Mouse (Mus musculus) liver, adult (tissue): ENCODE data around the gene Eogt.

Experiments used
- GATA4 ChIP-seq: IDR thresholded peaks from 2 replicates; pipeline ENCODE4 v1.6.1; 2014; ENCODE audit warnings: mild to moderate bottlenecking, low read length; ENCODE audit not compliant: insufficient replicate concordance

The Eogt gene

DNA sequence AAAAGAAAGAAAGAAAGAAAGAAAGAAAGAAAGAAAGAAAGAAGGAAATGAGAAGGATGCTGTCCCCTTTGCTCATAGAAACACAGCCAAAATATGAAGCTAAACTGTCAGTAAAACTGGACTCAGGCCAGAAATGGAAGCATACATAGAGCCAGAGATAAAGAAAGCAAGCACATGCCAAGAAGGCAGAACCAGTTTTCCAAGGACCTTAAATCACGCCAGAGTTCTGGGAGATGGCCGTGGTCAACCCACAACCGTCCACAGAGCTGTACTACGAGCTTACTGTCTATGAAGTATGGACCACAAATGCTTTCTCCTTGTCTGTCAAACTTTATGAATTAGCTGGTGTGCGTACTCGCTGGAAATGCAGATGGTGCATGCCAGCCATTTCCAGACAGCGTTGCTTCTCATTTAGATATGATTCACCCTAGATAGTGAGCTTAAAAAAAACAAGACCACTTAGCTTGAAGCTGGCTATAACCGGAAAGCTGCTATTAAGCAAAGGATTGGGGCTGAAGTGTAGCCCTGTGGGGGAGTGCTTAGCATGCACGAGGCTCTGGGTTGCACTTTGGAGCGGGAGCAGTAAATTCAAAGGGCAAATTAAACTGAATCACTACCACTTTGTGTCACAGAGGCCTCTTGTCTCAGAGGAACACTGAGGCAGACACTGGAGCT, 24.5 kb downstream of the Eogt start:
- TF ChIP-seq GATA4 = no peak

DNA sequence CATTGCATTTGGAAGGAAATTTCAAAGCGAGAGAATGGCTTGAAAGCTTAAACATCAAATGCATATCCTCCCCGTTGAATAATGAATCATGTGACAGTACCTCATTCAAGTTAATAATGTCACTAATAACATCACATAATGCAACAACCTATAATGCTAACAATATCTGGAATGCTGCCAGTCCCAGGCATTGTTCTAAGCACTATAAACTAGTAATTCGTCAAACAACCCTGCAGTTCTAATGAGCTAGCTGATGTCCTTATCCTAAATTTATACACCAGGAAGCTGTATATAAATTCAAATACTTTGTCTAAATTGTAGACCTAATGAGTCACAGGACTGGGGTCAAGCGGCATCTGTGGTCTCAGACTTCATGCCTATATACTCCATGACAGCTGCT, 28.1 kb downstream of the Eogt start:
- no peak for TF ChIP-seq GATA4

DNA sequence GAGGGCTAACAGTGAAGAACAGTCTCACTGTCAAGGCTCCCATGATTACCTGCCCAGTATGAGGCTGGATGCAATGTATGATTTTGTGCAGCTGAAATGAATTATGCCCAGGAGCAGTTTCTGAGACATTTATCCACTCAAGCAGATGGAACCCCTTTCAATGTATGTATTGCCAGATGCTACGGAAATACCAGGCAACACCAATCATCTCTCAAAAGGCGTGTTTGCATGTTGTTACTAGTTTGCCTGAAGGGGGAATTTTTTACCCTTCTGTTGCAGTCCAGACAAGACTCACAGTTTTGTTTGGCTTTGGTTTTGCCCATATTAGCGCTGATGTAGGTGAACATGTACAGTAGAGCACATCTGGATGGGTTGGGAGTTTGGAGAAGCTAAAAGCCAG, 30.7 kb downstream of the Eogt start:
- TF ChIP-seq GATA4 = no peak

DNA sequence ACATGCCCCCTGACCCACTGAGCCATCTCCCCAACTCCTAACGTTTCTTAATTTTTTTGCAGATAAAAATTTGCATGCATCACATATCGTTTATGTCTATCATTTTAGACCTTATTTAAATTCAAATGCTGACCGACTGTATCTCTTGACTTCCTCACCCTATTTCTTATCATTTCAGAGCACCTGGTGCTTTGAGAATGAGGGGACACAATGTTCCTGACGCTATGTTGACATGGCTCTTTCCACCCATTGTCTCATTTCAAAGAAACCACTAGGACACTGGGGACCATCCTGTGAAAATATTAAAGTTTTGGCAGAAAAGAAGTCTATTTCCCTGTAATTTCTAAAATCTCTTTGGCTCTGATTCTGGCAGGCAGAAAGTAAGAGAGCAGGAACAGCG, 32.1 kb downstream of the Eogt start:
- no peak for TF ChIP-seq GATA4

DNA sequence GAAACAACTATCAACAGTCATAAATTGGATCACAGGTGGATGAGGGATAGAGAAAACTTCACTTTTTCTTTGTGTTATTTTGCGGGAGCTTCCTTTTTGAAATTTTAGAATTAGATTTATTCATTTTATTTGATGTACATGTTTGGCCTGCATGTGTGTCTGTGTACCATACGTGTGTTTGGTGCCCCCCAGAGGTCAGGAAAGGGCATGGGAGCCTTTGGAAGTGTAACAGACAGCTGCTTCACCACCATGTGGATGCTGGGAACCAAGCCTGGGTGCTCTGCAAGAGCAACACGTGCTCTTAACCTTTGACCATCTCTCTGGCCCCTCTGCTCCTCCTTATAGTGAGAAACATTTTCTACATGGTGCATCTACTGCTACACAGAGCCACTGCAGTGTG, 34.2 kb downstream of the Eogt start:
- no peak for TF ChIP-seq GATA4

DNA sequence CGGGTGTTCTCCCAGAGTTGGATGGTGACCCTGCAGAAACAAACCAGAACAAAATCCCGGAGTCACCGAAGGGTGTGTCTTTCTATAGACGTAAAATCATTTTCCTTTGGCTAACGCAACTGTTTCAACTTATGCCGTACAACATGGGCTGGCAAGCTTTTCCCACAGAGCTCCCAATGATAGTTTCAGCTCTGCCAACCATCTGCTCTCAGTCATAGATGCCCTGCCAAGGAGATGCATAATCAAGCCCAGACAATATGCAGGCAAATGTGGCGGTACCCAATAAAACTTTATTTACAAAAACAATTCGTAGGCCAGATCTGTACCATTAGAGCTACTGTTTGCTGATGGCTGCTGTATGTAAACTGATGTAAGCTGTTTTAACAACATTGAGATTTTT, 36.8 kb downstream of the Eogt start:
- no peak for TF ChIP-seq GATA4

DNA sequence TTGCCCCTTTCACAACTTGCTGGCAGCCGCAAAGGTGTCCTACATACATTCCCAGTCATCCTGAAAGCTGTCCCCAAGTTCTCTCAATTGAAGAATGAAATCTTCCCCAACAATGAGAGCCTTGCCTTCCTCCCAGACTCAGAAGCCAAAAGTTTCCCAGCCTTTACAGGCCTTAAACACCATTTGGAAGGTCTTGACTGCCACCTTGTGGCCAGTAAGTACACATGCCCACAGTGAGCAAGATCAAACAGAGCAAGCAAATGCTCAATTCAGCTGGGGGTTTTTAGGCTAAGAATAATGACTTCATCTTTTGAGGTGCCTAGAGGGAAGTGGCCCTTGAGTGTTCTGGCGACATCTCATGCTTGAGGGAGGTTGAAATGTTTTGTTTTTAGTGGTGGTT, 42.2 kb downstream of the Eogt start:
- TF ChIP-seq GATA4 = no peak

DNA sequence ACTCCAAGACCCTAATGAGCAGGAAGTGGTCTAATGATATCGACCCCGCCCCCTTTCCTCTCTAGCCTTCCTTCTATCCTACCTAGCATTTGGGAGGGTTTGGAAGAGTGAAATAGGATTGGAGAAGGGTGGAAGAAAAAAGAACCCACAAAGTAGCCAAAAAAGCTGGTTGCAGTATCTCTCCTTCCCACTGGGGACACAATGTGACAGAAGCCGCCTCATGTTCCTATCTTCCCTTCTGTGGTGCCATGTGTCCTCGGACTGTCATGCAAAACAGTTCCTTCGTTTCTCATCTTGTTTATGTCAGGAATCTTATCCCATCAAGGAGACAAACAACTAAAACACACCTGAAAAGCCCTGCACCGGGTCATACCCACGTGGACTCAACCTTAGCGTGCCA, 42.9 kb downstream of the Eogt start:
- no peak for TF ChIP-seq GATA4

DNA sequence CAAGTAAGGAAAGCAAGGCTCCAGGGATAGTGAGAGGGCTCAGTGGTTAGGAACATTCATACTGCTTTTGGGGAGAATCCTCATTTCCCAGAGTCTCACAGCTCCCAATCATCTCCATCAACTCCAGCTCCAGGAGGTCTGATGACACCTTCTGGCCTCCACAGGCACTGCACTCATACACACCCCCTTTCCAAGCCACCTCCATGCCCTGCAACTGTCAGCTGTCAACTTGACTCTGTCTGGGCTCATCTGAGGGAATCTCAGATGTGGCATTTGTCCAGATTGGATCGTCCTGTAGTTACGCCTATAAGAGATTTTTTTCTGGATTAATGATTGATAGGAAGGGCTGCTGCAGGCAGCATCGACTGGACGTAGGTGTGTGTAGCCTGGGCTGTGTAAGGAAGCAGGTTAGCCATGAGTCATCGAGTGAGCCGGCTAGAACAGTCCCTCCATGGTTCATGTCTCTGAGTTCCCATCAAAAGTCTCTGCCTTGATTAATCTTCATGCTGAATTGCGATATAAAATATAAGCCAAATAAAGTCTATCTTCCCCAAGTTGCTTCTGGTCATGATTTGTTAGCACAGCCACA, 44.6 kb downstream of the Eogt start:
- TF ChIP-seq GATA4 = no peak

DNA sequence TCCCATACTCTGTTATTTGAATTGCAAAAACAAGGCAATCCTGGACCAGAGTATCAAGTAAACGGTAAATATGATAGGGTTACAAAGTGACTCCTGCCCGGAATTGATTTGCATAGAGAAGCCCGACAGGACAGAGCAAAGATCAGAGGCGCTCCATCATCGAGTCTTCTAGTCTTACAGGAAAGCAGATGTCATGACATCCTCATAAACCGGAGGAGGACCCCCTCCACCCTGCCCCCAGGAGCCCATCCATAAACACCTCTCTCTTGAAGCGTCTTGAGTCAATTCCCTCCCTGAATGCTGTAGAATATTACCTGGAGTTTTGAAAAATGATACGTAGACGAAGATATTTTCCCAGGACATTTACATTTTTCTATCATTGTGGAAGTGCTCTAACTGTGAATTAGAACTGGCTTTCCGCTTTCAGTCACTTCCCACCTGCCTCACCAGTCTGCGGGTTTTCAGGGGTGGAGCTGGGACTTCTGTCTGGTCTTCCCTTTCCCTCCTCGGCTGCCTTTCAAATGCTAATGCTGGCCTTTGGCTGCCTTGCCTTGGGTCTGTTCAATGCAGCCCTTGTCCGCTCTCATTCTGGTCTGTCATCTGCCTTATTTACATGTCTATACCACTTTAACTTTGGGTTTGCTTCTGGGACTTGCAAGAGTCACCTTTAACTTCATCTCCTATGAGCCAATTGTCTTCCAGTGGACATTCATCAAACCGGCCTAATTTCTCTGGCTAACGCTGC, 46.9 kb downstream of the Eogt start:
- TF ChIP-seq GATA4 = no peak

DNA sequence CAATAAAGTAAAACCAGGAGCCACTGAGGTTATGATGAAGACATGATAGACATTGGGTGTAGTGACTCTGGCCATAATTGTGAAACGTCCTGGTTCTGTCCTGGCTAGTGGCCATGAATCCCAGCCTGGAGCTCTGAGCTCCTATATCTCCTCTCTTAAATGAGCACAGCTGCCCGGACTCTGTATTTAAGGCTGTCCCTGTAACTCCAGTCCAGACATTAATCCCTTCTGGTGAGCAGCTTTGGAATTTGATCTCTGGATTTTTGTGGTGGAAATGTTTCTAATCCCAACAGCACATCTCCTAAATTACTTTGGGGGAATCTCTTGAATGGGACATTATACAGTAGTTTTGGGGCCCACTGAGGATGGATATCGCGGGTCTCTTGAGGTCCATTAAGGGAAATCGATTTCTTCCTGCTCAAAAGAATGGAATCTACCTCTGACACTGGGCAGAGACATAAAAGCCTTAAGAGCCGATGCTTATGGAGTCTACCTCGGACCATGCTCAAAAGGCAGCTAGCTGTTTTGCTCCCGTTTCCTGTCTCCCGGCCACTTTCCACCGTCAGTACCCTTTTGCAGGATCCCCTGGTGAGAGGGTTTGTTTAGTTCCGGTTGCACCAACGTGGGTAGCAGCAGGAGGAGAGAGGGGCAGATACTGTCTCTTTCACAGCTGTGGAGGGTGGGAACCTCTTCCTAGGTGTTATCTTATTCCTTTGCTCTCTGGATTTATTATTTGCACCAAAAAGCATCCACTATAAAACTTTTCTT, 47.6 kb downstream of the Eogt start:
- TF ChIP-seq GATA4 = no peak

DNA sequence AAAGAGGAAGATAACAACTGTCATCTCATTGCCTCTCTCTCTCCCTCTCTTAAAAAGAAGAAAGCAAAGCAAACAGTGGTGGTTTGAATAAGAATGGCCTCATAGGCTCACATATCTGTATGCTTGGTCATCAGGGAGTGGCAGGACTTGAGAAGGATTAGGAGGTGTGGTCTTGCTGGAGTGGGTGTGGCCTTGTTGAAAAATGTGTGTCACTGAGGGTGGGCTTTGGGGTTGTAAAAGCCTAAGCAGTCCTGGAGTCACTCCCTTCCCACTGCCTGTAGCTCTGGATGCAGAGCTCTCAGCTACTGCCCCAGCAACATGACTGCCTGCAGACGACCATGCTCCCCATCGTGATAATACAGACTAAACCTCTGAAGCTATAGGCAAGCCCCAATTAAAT, 66.6 kb downstream of the Eogt start:
- no peak for TF ChIP-seq GATA4

DNA sequence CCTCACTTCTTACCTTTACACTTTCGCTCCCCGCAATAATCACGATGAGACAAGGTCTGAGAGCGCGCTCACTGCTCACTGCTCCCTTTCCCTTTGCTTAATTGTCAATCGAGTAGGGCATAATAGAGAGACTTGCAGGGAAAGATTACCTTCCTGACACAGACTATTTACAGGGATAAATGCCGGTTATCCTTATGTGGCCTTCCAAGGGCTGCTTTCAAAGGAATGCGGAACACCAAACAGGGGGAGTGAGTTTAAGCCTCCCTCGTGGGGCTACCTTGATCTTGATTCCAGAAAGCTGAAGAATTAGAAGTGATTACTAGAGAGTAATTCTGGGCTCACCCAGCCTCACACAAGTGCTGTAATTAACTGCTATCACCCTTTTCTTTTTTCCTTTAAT, 69.0 kb downstream of the Eogt start:
- TF ChIP-seq GATA4 = no peak

DNA sequence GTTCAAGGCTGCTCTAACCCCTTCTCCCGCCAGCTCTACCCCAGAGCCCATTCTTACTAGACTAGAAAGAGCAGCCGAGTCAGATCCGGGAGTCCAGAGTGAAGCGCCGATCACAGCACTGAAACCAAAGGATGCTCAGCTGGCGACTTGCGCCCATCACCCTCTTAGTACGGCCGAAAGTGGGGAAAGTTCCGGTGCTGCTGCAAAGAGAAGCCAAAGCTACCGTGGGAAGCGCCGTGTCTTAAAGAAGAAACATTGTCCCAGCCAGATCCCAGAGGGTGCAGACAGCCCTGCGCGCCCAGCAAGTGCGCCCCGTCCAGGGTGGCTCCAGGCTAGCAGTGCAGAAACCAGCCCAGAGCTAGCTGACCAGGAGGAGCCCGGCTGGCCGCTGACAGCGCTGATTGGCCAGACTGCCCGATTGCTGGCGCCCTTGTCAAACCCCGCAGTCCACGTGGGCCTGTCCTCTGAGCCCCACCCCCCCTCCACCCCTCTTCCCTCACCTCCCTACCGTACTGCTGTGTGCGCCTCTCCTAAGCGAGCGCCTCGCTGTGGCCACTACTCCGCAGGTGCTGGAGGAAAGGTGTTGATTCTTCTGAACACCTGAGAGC, 88.8 kb downstream of the Eogt start, which contains the start of gene Fam19a4:
Gene Fam19a4, minus strand, starts transcription at position 340 of the 608 bp plus-strand sequence.
- TF ChIP-seq GATA4 = no peak
